In the genomic region with DNA sequence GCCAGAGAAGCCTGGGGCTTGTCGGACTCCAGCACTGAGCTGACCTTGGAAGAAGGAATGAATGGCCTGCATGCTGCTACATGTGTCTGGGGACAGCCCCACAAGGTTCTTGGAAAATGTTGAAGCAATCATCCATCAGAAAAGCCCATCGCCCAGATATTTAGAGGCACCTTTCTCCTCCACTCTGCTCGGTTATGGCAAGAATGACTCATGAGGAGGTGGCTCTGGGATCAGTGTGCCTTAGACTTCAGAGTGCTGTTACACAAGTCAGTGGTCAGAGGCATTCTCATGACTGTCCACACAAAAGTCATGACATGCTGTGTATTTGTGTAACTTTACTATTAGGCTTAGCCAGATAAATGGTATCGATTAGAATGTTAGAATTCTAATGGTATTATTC, we compare ENCODE assay signal across 27 mouse cellular contexts. TPM values are rescaled to one million over a fixed set of nuclear protein-coding genes. Genes with fewer than 3 reads are reported as not detected.
DNase-seq lines count a peak whose midpoint lies in the region; ATAC-seq and TF ChIP-seq lines count a peak whose summit lies in the region.
"Had no signal": no experiment of that assay in that cellular context is flagged by ENCODE, and none has a peak within 500 bp of the region (broad histone marks: within the 10 kb centered on the region; RNA-seq: fewer than 3 reads in every experiment).

No protein-coding gene starts in this region.

- H3K4me3 ChIP-seq in heart, embryonic 10.5 days: no peak overlapping the region
- H3K4me3 ChIP-seq in heart, embryonic 16.5 days (ENCODE audit: low read length): no peak overlapping the region
- no peak overlapping the region for H3K4me3 ChIP-seq in C2C12 (ENCODE audit: insufficient read depth, poor library complexity, severe bottlenecking)
- no peak overlapping the region for H3K4me3 ChIP-seq in limb, embryonic 10.5 days
- H3K4me3 ChIP-seq: heart, adult 2 months; hindbrain, embryonic 15.5 days; left cerebral cortex, adult 2 months; limb, embryonic 15.5 days; midbrain, embryonic 13.5 days; neural tube, embryonic 12.5 days had no signal

- no peaks in the 10 kb centered on the region for H3K27me3 ChIP-seq in heart, embryonic 10.5 days (ENCODE audit: insufficient read depth, poor library complexity, severe bottlenecking)
- H3K27me3 ChIP-seq in heart, embryonic 16.5 days (ENCODE audit: control insufficient read depth, insufficient read depth, low read length): no peaks in the 10 kb centered on the region
- no peaks in the 10 kb centered on the region for H3K27me3 ChIP-seq in C2C12 (ENCODE audit: control insufficient read depth, insufficient read depth, insufficient read length)
- no peaks in the 10 kb centered on the region for H3K27me3 ChIP-seq in limb, embryonic 10.5 days (ENCODE audit: low read depth, poor library complexity, severe bottlenecking)
- H3K27me3 ChIP-seq: hindbrain, embryonic 15.5 days; limb, embryonic 15.5 days; midbrain, embryonic 13.5 days; neural tube, embryonic 12.5 days had no signal

- no peak overlapping the region for H3K9ac ChIP-seq in heart, embryonic 16.5 days (ENCODE audit: low read length)
- H3K9ac ChIP-seq: hindbrain, embryonic 15.5 days; limb, embryonic 15.5 days; liver, embryonic 14.5 days; lung, embryonic 14.5 days; midbrain, embryonic 13.5 days; neural tube, embryonic 12.5 days had no signal

- H3K79me2 ChIP-seq in C2C12 (ENCODE audit: control insufficient read depth, insufficient read depth): no peaks in the 10 kb centered on the region

- H3K79me3 ChIP-seq in C2C12 (ENCODE audit: low read depth): no peaks in the 10 kb centered on the region

- H3K4me1 ChIP-seq in heart, embryonic 10.5 days: peaks cover 21% of the 10 kb centered on the region
- peaks cover 10% of the 10 kb centered on the region for H3K4me1 ChIP-seq in heart, embryonic 16.5 days (ENCODE audit: control insufficient read depth, insufficient read depth, low read length)
- no peaks in the 10 kb centered on the region; the same call in 1 of the 2 replicates for H3K4me1 ChIP-seq in limb, embryonic 10.5 days
- H3K4me1 ChIP-seq: hindbrain, embryonic 15.5 days; limb, embryonic 15.5 days; midbrain, embryonic 13.5 days; neural tube, embryonic 12.5 days had no signal

- no peak for DNase-seq in heart, embryonic 10.5 days (ENCODE audit: low spot score)
- no peak for DNase-seq in heart, postnatal 10 days
- no peak for DNase-seq in heart, postnatal 36 days
- no peak for DNase-seq in cerebellum, adult 9-11 months
- no peak for DNase-seq in limb, embryonic 10.5 days (ENCODE audit: low spot score)
- DNase-seq: adrenal gland, adult 8-10 months; cerebellum, adult 2 months; cerebellum, postnatal 36 days; gastrocnemius, postnatal 25 days; heart, adult 2 months; kidney, adult 8-10 months; kidney, postnatal 10 days; lung, embryonic 14.5 days; right cerebral cortex, postnatal 14 days had no signal

- no peak for TF ChIP-seq CTCF in C2C12 (IDR thresholded peaks at IDR 0.05; ENCODE audit: control insufficient read depth, insufficient read depth, insufficient read length)

- intact Hi-C loops in heart, postnatal 10 days (cut with DNase I): no loop called here
- intact Hi-C loops in heart, postnatal 36 days (cut with DNase I): no loop called here

- ATAC-seq in heart, embryonic 16.5 days (replicated peaks; ENCODE audit: extremely low read depth, insufficient read depth, low FRiP score): no peak; the same call in 1 of the 2 replicates
- ATAC-seq: forebrain, embryonic 16.5 days; midbrain, embryonic 13.5 days had no signal

- H3ac ChIP-seq in C2C12 (ENCODE audit: control insufficient read depth, insufficient read length, low read depth): no peak overlapping the region

- H3K27ac ChIP-seq in heart, embryonic 10.5 days: peak overlapping the region; percentile 74
- H3K27ac ChIP-seq in heart, embryonic 16.5 days (ENCODE audit: low read length): peak overlapping the region; percentile 56
- H3K27ac ChIP-seq in limb, embryonic 10.5 days: no peak overlapping the region
- H3K27ac ChIP-seq: heart, adult 2 months; hindbrain, embryonic 15.5 days; left cerebral cortex, adult 2 months; limb, embryonic 15.5 days; liver, embryonic 14.5 days; midbrain, embryonic 13.5 days; neural tube, embryonic 12.5 days had no signal

- 64% methylated on average over 4 of the region's 4 CpGs for WGBS in heart, embryonic 10.5 days
- WGBS in heart, embryonic 16.5 days: 63% methylated on average over 4 of the region's 4 CpGs
- 83% methylated on average over 4 of the region's 4 CpGs for WGBS in limb, embryonic 10.5 days

- H3K4me2 ChIP-seq in heart, embryonic 16.5 days (ENCODE audit: low read depth, low read length): no peak overlapping the region
- H3K4me2 ChIP-seq: hindbrain, embryonic 15.5 days; limb, embryonic 15.5 days; lung, embryonic 14.5 days; midbrain, embryonic 13.5 days; neural tube, embryonic 12.5 days had no signal

- H3K36me3 ChIP-seq in heart, embryonic 10.5 days: no peaks in the 10 kb centered on the region
- H3K36me3 ChIP-seq in heart, embryonic 16.5 days (ENCODE audit: control insufficient read depth, insufficient read depth): no peaks in the 10 kb centered on the region
- no peaks in the 10 kb centered on the region for H3K36me3 ChIP-seq in C2C12 (ENCODE audit: control insufficient read depth, insufficient read depth)
- peaks cover 4% of the 10 kb centered on the region; the same call in 1 of the 2 replicates for H3K36me3 ChIP-seq in limb, embryonic 10.5 days
- H3K36me3 ChIP-seq: hindbrain, embryonic 15.5 days; neural tube, embryonic 12.5 days had no signal

- no peaks in the 10 kb centered on the region for H3K9me3 ChIP-seq in heart, embryonic 10.5 days
- H3K9me3 ChIP-seq in heart, embryonic 16.5 days (replicated peaks; ENCODE audit: control insufficient read depth, low read length): no peaks in the 10 kb centered on the region
- no peaks in the 10 kb centered on the region for H3K9me3 ChIP-seq in limb, embryonic 10.5 days (replicated peaks)
- H3K9me3 ChIP-seq: hindbrain, embryonic 15.5 days; limb, embryonic 15.5 days; midbrain, embryonic 13.5 days; neural tube, embryonic 12.5 days had no signal

TF ChIP-seq in C2C12, 6 proteins besides CTCF, POLR2A, EP300 and RAD21:
- TF ChIP-seq USF1 (IDR thresholded peaks at IDR 0.05; ENCODE audit: low read depth) (no peak), FOSL1 (IDR thresholded peaks at IDR 0.05; ENCODE audit: insufficient read depth, low read length, poor library complexity, severe bottlenecking) (no peak), CEBPB (IDR thresholded peaks at IDR 0.05; ENCODE audit: low read depth) (peak; percentile 39), MYOD1 (IDR thresholded peaks at IDR 0.05; ENCODE audit: control insufficient read depth, insufficient read length, low read depth) (no peak), MAX (IDR thresholded peaks at IDR 0.05) (no peak), MYOG (IDR thresholded peaks at IDR 0.05; ENCODE audit: control insufficient read depth, extremely low read depth, insufficient read length) (no peak)

RNA-seq across cellular contexts. Expression of a gene that starts 29.3 kb away (rescaled TPM):
- polyA plus RNA-seq in heart, embryonic 10.5 days (2016; fragmentation: Nextera tagmentation; extraction: Ambion mirVana): 3.2 and 3.4 TPM in 2 replicates
- 1 to 10 TPM; 5.1 to 6.5 TPM for total RNA-seq in heart, postnatal 10 days (2021)
- 3.2 TPM in 2 replicates for polyA plus RNA-seq in heart, embryonic 16.5 days (2015; fragmentation: Nextera tagmentation; extraction: Ambion mirVana)
- total RNA-seq in heart, postnatal 36 days (2021): 1 to 10 TPM; 4.5 to 6.2 TPM
- 0.41 TPM for polyA plus RNA-seq in C2C12 (2012; fragmentation: generic; extraction: Trizol)
- 3.0 and 4.0 TPM in 2 replicates for polyA plus RNA-seq in limb, embryonic 10.5 days (2016; fragmentation: Nextera tagmentation; extraction: Ambion mirVana)

RNA-seq across cellular contexts. Expression of a gene that starts 35.7 kb away (rescaled TPM):
- not detected in 2 replicates for polyA plus RNA-seq in heart, embryonic 10.5 days (2016; fragmentation: Nextera tagmentation; extraction: Ambion mirVana)
- not detected for total RNA-seq in heart, postnatal 10 days (2021)
- not detected in 2 replicates for polyA plus RNA-seq in heart, embryonic 16.5 days (2015; fragmentation: Nextera tagmentation; extraction: Ambion mirVana)
- total RNA-seq in heart, postnatal 36 days (2021): not detected
- polyA plus RNA-seq in C2C12 (2012; fragmentation: generic; extraction: Trizol): not detected
- not detected in 2 replicates for polyA plus RNA-seq in limb, embryonic 10.5 days (2016; fragmentation: Nextera tagmentation; extraction: Ambion mirVana)
- total RNA-seq: adrenal gland, adult 8-10 months; gastrocnemius, postnatal 25 days; heart, adult 2 months; megakaryocyte, adult 5-6 weeks had no signal
- polyA plus RNA-seq: forebrain, embryonic 16.5 days; hindbrain, embryonic 15.5 days; intestine, embryonic 14.5 days; limb, embryonic 15.5 days; liver, embryonic 14.5 days; lung, embryonic 14.5 days; midbrain, embryonic 13.5 days; neural tube, embryonic 12.5 days; spleen, adult 2 months; urinary bladder, adult 2 months had no signal

RNA-seq across cellular contexts. Expression of a gene that starts 40.3 kb away (rescaled TPM):
- polyA plus RNA-seq in heart, embryonic 10.5 days (2016; fragmentation: Nextera tagmentation; extraction: Ambion mirVana): 0.24 and 0.25 TPM in 2 replicates
- total RNA-seq in heart, postnatal 10 days (2021): not detected
- 0.21 and 0.30 TPM in 2 replicates for polyA plus RNA-seq in heart, embryonic 16.5 days (2015; fragmentation: Nextera tagmentation; extraction: Ambion mirVana)
- total RNA-seq in heart, postnatal 36 days (2021): under 1 TPM in 1 of 2 experiments, not detected in 1; 0.17 TPM
- polyA plus RNA-seq in C2C12 (2012; fragmentation: generic; extraction: Trizol): 0.04 TPM
- polyA plus RNA-seq in limb, embryonic 10.5 days (2016; fragmentation: Nextera tagmentation; extraction: Ambion mirVana): 0.36 and 0.56 TPM in 2 replicates
- total RNA-seq: gastrocnemius, postnatal 25 days; heart, adult 2 months had no signal
